Mouse (Mus musculus): ENCODE results near the gene Trpm8. TPM values are rescaled to one million over a fixed set of nuclear protein-coding genes. Genes with fewer than 3 reads are reported as not detected.
A peak's percentile ranks its signal among the peaks of the same experiment; 100 is the strongest.

The Trpm8 gene
- polyA plus RNA-seq, 1 experiment from 2014 or later = not detected

DNA sequence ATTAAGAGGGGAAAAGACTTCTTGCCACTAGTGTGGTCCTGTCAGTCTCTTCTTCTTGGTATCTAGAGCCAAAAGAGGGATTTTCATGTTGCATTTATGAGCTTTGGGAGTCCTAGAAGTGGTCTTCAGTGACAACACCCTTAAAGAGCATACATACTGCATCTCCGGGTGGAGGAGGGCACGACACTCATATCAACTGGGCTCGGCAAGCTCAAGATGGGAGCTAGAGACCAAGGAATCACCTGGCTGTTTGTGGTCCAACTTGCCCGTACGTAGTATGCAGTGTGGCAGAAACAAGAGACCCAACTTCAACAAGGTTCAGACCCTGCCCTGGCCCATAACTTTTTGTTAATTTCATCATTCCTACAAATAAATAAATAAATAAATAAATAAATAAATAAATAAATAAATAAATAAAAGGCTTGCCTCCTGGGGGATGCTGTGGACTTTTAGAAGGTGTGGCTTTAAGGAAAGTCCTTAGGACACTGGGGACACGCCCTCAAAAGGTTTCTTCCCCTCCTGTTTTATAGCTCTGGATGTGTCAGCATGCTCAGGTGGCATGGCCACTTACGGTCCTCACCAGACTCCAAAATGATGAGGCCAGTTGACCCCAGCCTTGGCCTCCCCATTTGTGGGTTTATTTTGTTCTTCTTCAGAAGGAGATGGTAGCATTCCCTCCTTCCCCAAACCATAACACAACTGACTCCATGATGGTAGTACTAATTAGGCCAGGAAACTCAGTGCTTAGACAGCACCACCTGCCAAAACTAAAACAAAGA, 20.2 kb downstream of the Trpm8 start:
- peak; percentile 10 for DNase-seq (ENCODE audit: low spot score)
- WGBS = 70% methylated on average over 7 of the region's 7 CpGs
- Histone ChIP-seq H3K9ac (ENCODE audit: low read depth, low read length) (no peak overlapping the region), H3K4me3 (ENCODE audit: low read depth, low read length) (no peak overlapping the region), H3K36me3 (ENCODE audit: control insufficient read depth, insufficient read depth, low read length) (no peaks in the 10 kb centered on the region), H3K4me1 (replicated peaks; ENCODE audit: control insufficient read depth, insufficient read depth, low read length) (no peaks in the 10 kb centered on the region), H3K9me3 (ENCODE audit: control insufficient read depth, low read length) (peaks cover 67% of the 10 kb centered on the region), H3K4me2 (replicated peaks; ENCODE audit: low read depth, low read length) (no peak overlapping the region), H3K27ac (ENCODE audit: low read depth, low read length) (no peak overlapping the region), H3K27me3 (ENCODE audit: control insufficient read depth, insufficient read depth, low read length) (no peaks in the 10 kb centered on the region)
- ATAC-seq (ENCODE audit: low FRiP score) = no peak

DNA sequence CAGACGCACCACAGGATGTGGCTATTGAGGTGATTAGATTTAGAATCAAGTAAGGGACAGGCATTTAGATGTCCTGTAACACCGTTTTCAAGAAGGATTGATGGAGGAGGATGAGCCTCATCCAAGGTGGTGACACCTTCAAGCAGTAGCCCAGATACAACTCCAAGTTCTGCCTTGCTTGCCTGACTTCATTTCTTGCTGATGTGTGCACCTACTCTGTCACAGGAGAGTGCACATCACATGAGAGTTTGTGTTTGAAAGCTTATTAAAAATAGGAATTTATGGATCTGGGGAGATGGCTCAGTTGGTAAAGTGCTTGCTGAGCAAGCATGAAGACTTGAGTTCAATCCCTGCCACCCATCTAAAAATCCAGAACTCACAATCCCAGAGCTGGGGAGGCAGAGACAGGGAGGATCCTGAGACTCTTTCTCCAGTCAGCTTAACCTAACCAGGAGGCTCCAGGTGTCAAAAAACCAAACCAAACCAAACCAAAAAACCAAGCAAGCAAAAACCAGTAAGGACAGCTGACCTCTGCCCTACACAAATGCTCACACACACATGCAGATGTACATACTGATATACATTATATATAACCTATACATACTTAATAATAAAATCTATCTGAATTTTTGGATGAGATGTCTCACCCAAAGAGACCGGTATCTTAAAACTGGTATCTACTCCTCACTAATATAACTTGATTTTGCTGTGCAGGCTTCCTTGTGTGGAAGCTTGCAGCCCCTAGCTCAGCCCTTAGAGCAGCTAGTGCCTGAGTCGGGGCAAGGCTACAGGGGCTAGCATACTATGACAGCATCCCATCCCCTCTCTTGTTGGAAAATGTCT, 21.4 kb downstream of the Trpm8 start:
- H3K9me3 ChIP-seq (ENCODE audit: control insufficient read depth, low read length) = peaks cover 73% of the 10 kb centered on the region
- no peak overlapping the region for H3K27ac ChIP-seq (ENCODE audit: low read depth, low read length)
- no peak for ATAC-seq (ENCODE audit: low FRiP score)
- H3K36me3 ChIP-seq (ENCODE audit: control insufficient read depth, insufficient read depth, low read length) = no peaks in the 10 kb centered on the region
- H3K4me2 ChIP-seq (replicated peaks; ENCODE audit: low read depth, low read length) = no peak overlapping the region
- no peaks in the 10 kb centered on the region for H3K27me3 ChIP-seq (ENCODE audit: control insufficient read depth, insufficient read depth, low read length)
- WGBS = 67% methylated on average over 4 of the region's 4 CpGs
- no peaks in the 10 kb centered on the region for H3K4me1 ChIP-seq (replicated peaks; ENCODE audit: control insufficient read depth, insufficient read depth, low read length)
- no peak overlapping the region for H3K9ac ChIP-seq (ENCODE audit: low read depth, low read length)
- H3K4me3 ChIP-seq (ENCODE audit: low read depth, low read length) = no peak overlapping the region
- peak; percentile 6 for DNase-seq (ENCODE audit: low spot score)

DNA sequence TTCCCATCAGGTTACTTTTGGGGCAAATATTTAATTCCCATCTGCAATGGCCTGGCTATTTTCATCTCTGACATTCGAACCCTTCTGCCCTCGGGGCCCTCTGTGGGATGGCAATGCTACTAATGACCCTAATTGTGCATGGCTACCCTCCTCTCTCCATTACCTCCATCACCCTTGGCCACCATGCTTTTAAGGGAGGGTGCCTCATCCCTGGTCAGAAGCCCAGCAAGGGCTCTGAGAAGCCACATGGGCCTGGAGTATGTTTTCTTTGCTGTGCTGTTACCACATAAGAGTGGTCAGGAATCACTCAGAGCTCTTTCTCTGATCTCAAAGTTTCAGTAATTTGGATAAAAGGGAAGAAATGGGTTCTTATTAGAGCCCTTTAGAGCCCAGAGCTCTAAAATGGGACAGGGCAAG, 22.1 kb downstream of the Trpm8 start:
- H3K4me3 ChIP-seq (ENCODE audit: low read depth, low read length) = no peak overlapping the region
- H3K36me3 ChIP-seq (ENCODE audit: control insufficient read depth, insufficient read depth, low read length) = no peaks in the 10 kb centered on the region
- H3K9ac ChIP-seq (ENCODE audit: low read depth, low read length) = no peak overlapping the region
- DNase-seq (ENCODE audit: low spot score) (peak; percentile 2), ATAC-seq (ENCODE audit: low FRiP score) (no peak)
- no peak overlapping the region for H3K27ac ChIP-seq (ENCODE audit: low read depth, low read length)
- no peak overlapping the region for H3K4me2 ChIP-seq (replicated peaks; ENCODE audit: low read depth, low read length)
- no peaks in the 10 kb centered on the region for H3K27me3 ChIP-seq (ENCODE audit: control insufficient read depth, insufficient read depth, low read length)
- peaks cover 75% of the 10 kb centered on the region for H3K9me3 ChIP-seq (ENCODE audit: control insufficient read depth, low read length)
- H3K4me1 ChIP-seq (replicated peaks; ENCODE audit: control insufficient read depth, insufficient read depth, low read length) = no peaks in the 10 kb centered on the region
- 82% methylated on average over 2 of the region's 2 CpGs for WGBS

GRCm38 (mm10) chr1:88300301-88301050, 23.0 kb downstream of the Trpm8 start:
- H3K27me3 ChIP-seq (ENCODE audit: control insufficient read depth, insufficient read depth, low read length) = no peaks in the 10 kb centered on the region
- DNase-seq (ENCODE audit: low spot score) = no peak
- no peak overlapping the region for H3K27ac ChIP-seq (ENCODE audit: low read depth, low read length)
- H3K36me3 ChIP-seq (ENCODE audit: control insufficient read depth, insufficient read depth, low read length) = no peaks in the 10 kb centered on the region
- H3K4me1 ChIP-seq (replicated peaks; ENCODE audit: control insufficient read depth, insufficient read depth, low read length) = no peaks in the 10 kb centered on the region
- H3K4me3 ChIP-seq (ENCODE audit: low read depth, low read length) = no peak overlapping the region
- WGBS = 46% methylated on average over 5 of the region's 5 CpGs
- peaks cover 83% of the 10 kb centered on the region for H3K9me3 ChIP-seq (ENCODE audit: control insufficient read depth, low read length)
- ATAC-seq (ENCODE audit: low FRiP score) = peak; percentile 20; the same call in 1 of the 2 replicates
- no peak overlapping the region for H3K9ac ChIP-seq (ENCODE audit: low read depth, low read length)
- H3K4me2 ChIP-seq (replicated peaks; ENCODE audit: low read depth, low read length) = no peak overlapping the region

GRCm38 (mm10) chr1:88301121-88302014, 23.9 kb downstream of the Trpm8 start:
- Histone ChIP-seq H3K4me1 (replicated peaks; ENCODE audit: control insufficient read depth, insufficient read depth, low read length) (no peaks in the 10 kb centered on the region), H3K9me3 (ENCODE audit: control insufficient read depth, low read length) (peaks cover 81% of the 10 kb centered on the region), H3K9ac (ENCODE audit: low read depth, low read length) (no peak overlapping the region), H3K36me3 (ENCODE audit: control insufficient read depth, insufficient read depth, low read length) (no peaks in the 10 kb centered on the region), H3K4me3 (ENCODE audit: low read depth, low read length) (no peak overlapping the region), H3K4me2 (replicated peaks; ENCODE audit: low read depth, low read length) (no peak overlapping the region), H3K27ac (ENCODE audit: low read depth, low read length) (no peak overlapping the region), H3K27me3 (ENCODE audit: control insufficient read depth, insufficient read depth, low read length) (no peaks in the 10 kb centered on the region)
- WGBS = 70% methylated on average over 9 of the region's 9 CpGs
- DNase-seq (ENCODE audit: low spot score) (peak; percentile 23), ATAC-seq (ENCODE audit: low FRiP score) (peak; percentile 8; the same call in 1 of the 2 replicates)

DNA sequence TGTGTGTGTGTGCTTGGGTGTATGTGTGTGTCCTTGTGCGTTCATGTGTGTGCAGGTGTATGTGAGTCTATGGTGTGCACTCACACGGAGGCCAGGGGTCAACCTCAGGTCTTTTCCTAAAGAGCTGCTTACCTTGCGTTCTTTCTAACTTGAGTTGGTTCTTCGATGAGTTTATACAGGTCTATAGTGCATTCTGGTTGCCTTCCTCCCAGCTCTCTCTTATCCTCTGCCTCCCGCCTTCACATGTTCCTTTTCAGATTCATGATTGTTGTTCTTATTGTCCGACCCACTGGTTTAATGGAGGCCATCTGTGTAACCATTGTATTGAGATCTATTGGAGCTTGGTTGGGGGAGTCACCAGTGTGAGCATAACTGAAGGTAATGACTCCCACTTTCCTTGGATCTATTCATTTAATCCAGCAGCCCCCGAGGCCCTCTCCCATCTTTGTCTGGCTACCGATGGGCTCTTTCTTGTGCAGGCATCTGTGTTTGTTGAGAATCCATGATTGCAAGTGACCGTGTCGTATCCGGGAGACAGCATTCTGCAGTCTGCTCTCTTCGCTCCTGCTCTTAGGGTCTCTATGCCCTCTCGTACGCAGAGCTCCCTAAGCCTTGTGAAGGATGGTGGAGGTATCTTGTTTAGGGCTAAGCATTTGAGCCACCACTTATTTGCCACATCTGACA, 24.7 kb downstream of the Trpm8 start:
- H3K4me1 ChIP-seq (replicated peaks; ENCODE audit: control insufficient read depth, insufficient read depth, low read length) = no peaks in the 10 kb centered on the region
- DNase-seq (ENCODE audit: low spot score) = peak; percentile 10
- H3K27me3 ChIP-seq (ENCODE audit: control insufficient read depth, insufficient read depth, low read length) = no peaks in the 10 kb centered on the region
- no peak overlapping the region for H3K9ac ChIP-seq (ENCODE audit: low read depth, low read length)
- H3K4me2 ChIP-seq (replicated peaks; ENCODE audit: low read depth, low read length) = no peak overlapping the region
- no peak overlapping the region for H3K27ac ChIP-seq (ENCODE audit: low read depth, low read length)
- no peaks in the 10 kb centered on the region for H3K36me3 ChIP-seq (ENCODE audit: control insufficient read depth, insufficient read depth, low read length)
- WGBS = 63% methylated on average over 14 of the region's 14 CpGs
- 0 out of 2 replicates have a peak, but pooled peaks have one; percentile 20 for ATAC-seq (ENCODE audit: low FRiP score)
- H3K9me3 ChIP-seq (ENCODE audit: control insufficient read depth, low read length) = peaks cover 86% of the 10 kb centered on the region
- no peak overlapping the region for H3K4me3 ChIP-seq (ENCODE audit: low read depth, low read length)

DNA sequence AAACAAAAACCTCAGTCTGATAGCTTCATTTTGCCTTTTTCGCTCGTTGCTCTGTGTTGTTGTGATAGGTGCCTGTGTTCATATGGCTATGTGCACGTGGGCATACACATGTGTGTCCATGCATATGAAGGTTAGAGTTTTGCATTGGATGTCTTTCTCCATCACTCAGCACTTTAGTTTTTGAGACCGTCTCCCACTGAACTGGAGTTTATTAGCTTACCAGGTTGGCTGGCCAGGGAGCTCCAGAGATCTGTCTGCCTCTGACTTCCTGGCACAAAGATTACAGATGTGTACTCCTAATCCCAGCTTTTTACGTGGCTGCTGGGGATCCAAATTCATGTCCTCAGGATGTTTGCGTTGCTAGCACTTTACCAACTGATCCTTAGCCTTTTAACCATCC, 26.3 kb downstream of the Trpm8 start:
- no peaks in the 10 kb centered on the region for H3K4me1 ChIP-seq (replicated peaks; ENCODE audit: control insufficient read depth, insufficient read depth, low read length)
- no peak overlapping the region for H3K27ac ChIP-seq (ENCODE audit: low read depth, low read length)
- no peaks in the 10 kb centered on the region for H3K27me3 ChIP-seq (ENCODE audit: control insufficient read depth, insufficient read depth, low read length)
- H3K36me3 ChIP-seq (ENCODE audit: control insufficient read depth, insufficient read depth, low read length) = 0 out of 2 replicates have a peak, but pooled peaks cover 2% of the 10 kb centered on the region
- H3K9me3 ChIP-seq (ENCODE audit: control insufficient read depth, low read length) = peaks cover 86% of the 10 kb centered on the region
- WGBS = 66% methylated on average over 6 of the region's 6 CpGs
- no peak overlapping the region for H3K4me3 ChIP-seq (ENCODE audit: low read depth, low read length)
- H3K4me2 ChIP-seq (replicated peaks; ENCODE audit: low read depth, low read length) = no peak overlapping the region
- peak; percentile 5 for DNase-seq (ENCODE audit: low spot score)
- H3K9ac ChIP-seq (ENCODE audit: low read depth, low read length) = no peak overlapping the region
- no peak for ATAC-seq (ENCODE audit: low FRiP score)
